Mouse (Mus musculus): ENCODE results near the gene Rpl26. TPM values are rescaled to one million over a fixed set of nuclear protein-coding genes. Genes with fewer than 3 reads are reported as not detected.

The Rpl26 gene
- polyA plus RNA-seq, 1 experiment from 2014 or later: 554 TPM

DNA sequence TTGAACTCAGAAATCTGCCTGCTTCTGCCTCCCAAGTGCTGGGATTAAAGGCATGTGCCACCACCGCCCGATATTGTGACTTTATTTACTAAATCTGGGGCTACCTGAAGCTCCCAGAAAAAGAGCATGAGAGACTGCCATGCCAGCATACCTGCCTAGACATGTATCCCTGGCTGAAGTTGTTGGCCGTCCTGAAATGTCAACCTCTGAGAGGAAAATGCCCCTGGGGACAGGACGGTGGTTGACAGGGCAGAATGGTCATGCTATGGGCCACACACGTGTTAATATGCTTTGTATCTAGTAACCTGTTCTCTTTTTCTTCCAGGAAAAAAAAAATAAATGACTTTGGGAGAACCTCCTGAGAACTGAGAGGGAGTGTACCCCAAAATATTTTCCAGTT is 15.3 kb upstream of the Rpl26 start:
- no peak overlapping the region for H3K27ac ChIP-seq (ENCODE audit: low read length)
- H3K36me3 ChIP-seq (ENCODE audit: control insufficient read depth, insufficient read depth): no peaks in the 10 kb centered on the region
- no peaks in the 10 kb centered on the region for H3K9me3 ChIP-seq (ENCODE audit: control insufficient read depth, low read length)
- H3K9ac ChIP-seq (replicated peaks; ENCODE audit: low read depth, low read length): no peak overlapping the region
- no peak overlapping the region for H3K4me3 ChIP-seq (replicated peaks; ENCODE audit: low read length)
- no peaks in the 10 kb centered on the region for H3K4me1 ChIP-seq (replicated peaks; ENCODE audit: control insufficient read depth, insufficient read depth, low read length)
- ATAC-seq: no peak
- H3K27me3 ChIP-seq (replicated peaks; ENCODE audit: control insufficient read depth, insufficient read depth, low read length): no peaks in the 10 kb centered on the region
- no peak overlapping the region for H3K4me2 ChIP-seq (ENCODE audit: low read length)
- WGBS: 81% methylated on average over 5 of the region's 5 CpGs

GRCm38 (mm10) chr11:68888253-68888652 is 13.1 kb upstream of the Rpl26 start, which contains the start of gene Rnf222:
TSS of gene Rnf222 (plus strand) at chr11:68888553.
- Histone ChIP-seq H3K4me1 (replicated peaks; ENCODE audit: control insufficient read depth, insufficient read depth, low read length) (no peaks in the 10 kb centered on the region), H3K9ac (replicated peaks; ENCODE audit: low read depth, low read length) (no peak within 1 kb of the TSS), H3K9me3 (ENCODE audit: control insufficient read depth, low read length) (no peaks in the 10 kb centered on the region), H3K36me3 (ENCODE audit: control insufficient read depth, insufficient read depth) (no peaks in the 10 kb centered on the region), H3K4me2 (ENCODE audit: low read length) (no peak within 1 kb of the TSS), H3K4me3 (replicated peaks; ENCODE audit: low read length) (no peak within 1 kb of the TSS), H3K27ac (ENCODE audit: low read length) (no peak within 1 kb of the TSS), H3K27me3 (replicated peaks; ENCODE audit: control insufficient read depth, insufficient read depth, low read length) (no peaks in the 10 kb centered on the region)
- WGBS: 36% methylated on average over 6 of the region's 6 CpGs
- ATAC-seq: no peak

- WGBS: 53% methylated on average over 2 of the region's 2 CpGs
- Histone ChIP-seq H3K36me3 (ENCODE audit: control insufficient read depth, insufficient read depth) (no peaks in the 10 kb centered on the region), H3K27ac (ENCODE audit: low read length) (no peak overlapping the region), H3K4me3 (replicated peaks; ENCODE audit: low read length) (no peak overlapping the region), H3K9me3 (ENCODE audit: control insufficient read depth, low read length) (no peaks in the 10 kb centered on the region), H3K4me2 (ENCODE audit: low read length) (no peak overlapping the region), H3K27me3 (replicated peaks; ENCODE audit: control insufficient read depth, insufficient read depth, low read length) (no peaks in the 10 kb centered on the region), H3K4me1 (replicated peaks; ENCODE audit: control insufficient read depth, insufficient read depth, low read length) (no peaks in the 10 kb centered on the region), H3K9ac (replicated peaks; ENCODE audit: low read depth, low read length) (no peak overlapping the region)
- ATAC-seq: no peak
Observed at GRCm38 (mm10) chr11:68888653-68889052, 12.7 kb upstream of the Rpl26 start.

DNA sequence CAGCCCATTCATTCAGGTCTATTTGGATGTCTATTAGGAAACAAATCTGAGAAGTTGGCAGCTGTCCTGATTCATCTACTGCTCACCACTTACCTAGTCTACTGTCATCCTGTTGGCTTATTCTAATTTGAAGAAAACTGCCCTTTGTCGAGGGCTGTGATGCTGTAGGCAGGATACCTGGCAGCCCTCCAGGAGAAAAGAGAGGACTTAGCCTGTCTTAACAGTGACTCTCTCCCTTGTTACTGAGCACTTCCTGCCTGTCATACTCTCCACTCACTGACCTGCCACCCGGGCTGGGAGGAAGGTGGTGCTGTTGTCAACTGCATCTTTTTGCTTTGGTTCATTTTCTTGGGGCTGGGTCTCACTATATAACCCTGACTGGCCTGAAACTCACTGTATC is 10.8 kb upstream of the Rpl26 start:
- H3K4me2 ChIP-seq (ENCODE audit: low read length): no peak overlapping the region
- ATAC-seq: no peak
- no peaks in the 10 kb centered on the region for H3K36me3 ChIP-seq (ENCODE audit: control insufficient read depth, insufficient read depth)
- H3K27me3 ChIP-seq (replicated peaks; ENCODE audit: control insufficient read depth, insufficient read depth, low read length): no peaks in the 10 kb centered on the region
- WGBS: 34% methylated on average over 2 of the region's 2 CpGs
- no peaks in the 10 kb centered on the region for H3K9me3 ChIP-seq (ENCODE audit: control insufficient read depth, low read length)
- H3K27ac ChIP-seq (ENCODE audit: low read length): no peak overlapping the region
- no peak overlapping the region for H3K9ac ChIP-seq (replicated peaks; ENCODE audit: low read depth, low read length)
- no peak overlapping the region for H3K4me3 ChIP-seq (replicated peaks; ENCODE audit: low read length)
- H3K4me1 ChIP-seq (replicated peaks; ENCODE audit: control insufficient read depth, insufficient read depth, low read length): no peaks in the 10 kb centered on the region

DNA sequence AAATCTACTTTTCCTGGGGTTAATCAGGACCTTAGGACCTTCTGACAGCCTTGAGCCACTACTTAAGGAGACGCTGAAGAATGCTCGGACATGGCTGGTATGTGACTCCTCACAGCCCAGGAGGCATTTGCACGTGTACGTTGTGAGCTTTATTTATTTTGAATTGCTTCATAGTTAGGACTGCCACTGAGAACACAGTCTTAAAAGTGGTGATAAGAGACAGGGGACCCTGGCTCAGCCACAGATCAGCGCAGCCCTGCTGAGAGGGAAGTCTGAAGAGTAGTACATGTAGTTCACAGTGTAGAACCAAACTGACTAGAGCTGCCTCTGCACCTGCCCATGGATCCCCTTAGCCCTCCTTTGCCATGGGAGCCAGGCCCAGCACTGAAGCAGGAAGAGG is 9.6 kb upstream of the Rpl26 start:
- Histone ChIP-seq H3K4me3 (replicated peaks; ENCODE audit: low read length) (no peak overlapping the region), H3K27me3 (replicated peaks; ENCODE audit: control insufficient read depth, insufficient read depth, low read length) (no peaks in the 10 kb centered on the region), H3K27ac (ENCODE audit: low read length) (no peak overlapping the region), H3K4me2 (ENCODE audit: low read length) (no peak overlapping the region), H3K9ac (replicated peaks; ENCODE audit: low read depth, low read length) (no peak overlapping the region), H3K9me3 (ENCODE audit: control insufficient read depth, low read length) (no peaks in the 10 kb centered on the region), H3K4me1 (replicated peaks; ENCODE audit: control insufficient read depth, insufficient read depth, low read length) (no peaks in the 10 kb centered on the region), H3K36me3 (ENCODE audit: control insufficient read depth, insufficient read depth) (no peaks in the 10 kb centered on the region)
- 87% methylated on average over 5 of the region's 5 CpGs for whole genome bisulfite sequencing
- ATAC-seq: no peak

- Histone ChIP-seq H3K36me3 (ENCODE audit: control insufficient read depth, insufficient read depth) (no peaks in the 10 kb centered on the region), H3K9ac (replicated peaks; ENCODE audit: low read depth, low read length) (no peak overlapping the region), H3K4me2 (ENCODE audit: low read length) (no peak overlapping the region), H3K27me3 (replicated peaks; ENCODE audit: control insufficient read depth, insufficient read depth, low read length) (no peaks in the 10 kb centered on the region), H3K4me3 (replicated peaks; ENCODE audit: low read length) (no peak overlapping the region), H3K9me3 (ENCODE audit: control insufficient read depth, low read length) (no peaks in the 10 kb centered on the region), H3K27ac (ENCODE audit: low read length) (no peak overlapping the region), H3K4me1 (replicated peaks; ENCODE audit: control insufficient read depth, insufficient read depth, low read length) (no peaks in the 10 kb centered on the region)
- 85% methylated on average over 14 of the region's 15 CpGs for whole genome bisulfite sequencing
- ATAC-seq: no peak
Observed at GRCm38 (mm10) chr11:68892233-68892832, 9.1 kb upstream of the Rpl26 start.

DNA sequence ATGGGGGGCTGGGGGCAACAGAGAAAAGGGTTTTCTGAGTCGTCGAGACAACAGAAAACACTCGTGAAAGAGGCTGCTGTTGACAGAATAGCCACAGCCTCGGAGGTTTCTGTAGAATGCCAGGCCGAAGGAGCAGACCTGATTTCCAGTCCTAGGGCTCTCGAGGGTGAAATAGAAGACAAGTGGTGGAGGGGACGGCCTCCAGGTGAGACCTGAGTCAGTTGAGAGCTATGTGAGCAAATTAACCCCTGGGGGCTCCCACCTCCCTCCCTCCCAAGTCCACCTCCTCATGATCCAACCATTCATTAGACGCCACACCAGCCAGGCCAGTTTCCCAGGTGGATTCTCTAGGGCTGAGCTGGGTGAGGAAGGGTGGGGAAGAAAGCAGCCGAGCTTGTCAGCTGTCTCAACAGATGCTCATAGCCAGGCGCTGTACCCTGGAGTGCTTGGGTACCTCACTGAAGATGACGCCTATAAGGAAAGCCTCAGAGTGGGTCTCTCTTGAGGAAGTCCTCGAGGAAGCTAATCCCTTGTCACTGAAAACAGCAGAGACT is 7.4 kb upstream of the Rpl26 start:
- H3K4me1 ChIP-seq (replicated peaks; ENCODE audit: control insufficient read depth, insufficient read depth, low read length): no peaks in the 10 kb centered on the region
- no peaks in the 10 kb centered on the region for H3K27me3 ChIP-seq (replicated peaks; ENCODE audit: control insufficient read depth, insufficient read depth, low read length)
- ATAC-seq: no peak
- H3K4me3 ChIP-seq (replicated peaks; ENCODE audit: low read length): no peak overlapping the region
- WGBS: 75% methylated on average over 12 of the region's 12 CpGs
- no peaks in the 10 kb centered on the region for H3K36me3 ChIP-seq (ENCODE audit: control insufficient read depth, insufficient read depth)
- no peak overlapping the region for H3K4me2 ChIP-seq (ENCODE audit: low read length)
- H3K27ac ChIP-seq (ENCODE audit: low read length): no peak overlapping the region
- H3K9me3 ChIP-seq (ENCODE audit: control insufficient read depth, low read length): no peaks in the 10 kb centered on the region
- H3K9ac ChIP-seq (replicated peaks; ENCODE audit: low read depth, low read length): no peak overlapping the region

GRCm38 (mm10) chr11:68896247-68896646 is 5.1 kb upstream of the Rpl26 start:
- ATAC-seq: no peak
- H3K4me3 ChIP-seq (replicated peaks; ENCODE audit: low read length): no peak overlapping the region
- H3K9me3 ChIP-seq (ENCODE audit: control insufficient read depth, low read length): no peaks in the 10 kb centered on the region
- H3K27me3 ChIP-seq (replicated peaks; ENCODE audit: control insufficient read depth, insufficient read depth, low read length): no peaks in the 10 kb centered on the region
- H3K27ac ChIP-seq (ENCODE audit: low read length): no peak overlapping the region
- H3K4me1 ChIP-seq (replicated peaks; ENCODE audit: control insufficient read depth, insufficient read depth, low read length): peaks cover 4% of the 10 kb centered on the region; the same call in 1 of the 2 replicates
- WGBS: 96% methylated on average over 5 of the region's 5 CpGs
- no peak overlapping the region for H3K9ac ChIP-seq (replicated peaks; ENCODE audit: low read depth, low read length)
- H3K4me2 ChIP-seq (ENCODE audit: low read length): no peak overlapping the region
- no peaks in the 10 kb centered on the region for H3K36me3 ChIP-seq (ENCODE audit: control insufficient read depth, insufficient read depth)

DNA sequence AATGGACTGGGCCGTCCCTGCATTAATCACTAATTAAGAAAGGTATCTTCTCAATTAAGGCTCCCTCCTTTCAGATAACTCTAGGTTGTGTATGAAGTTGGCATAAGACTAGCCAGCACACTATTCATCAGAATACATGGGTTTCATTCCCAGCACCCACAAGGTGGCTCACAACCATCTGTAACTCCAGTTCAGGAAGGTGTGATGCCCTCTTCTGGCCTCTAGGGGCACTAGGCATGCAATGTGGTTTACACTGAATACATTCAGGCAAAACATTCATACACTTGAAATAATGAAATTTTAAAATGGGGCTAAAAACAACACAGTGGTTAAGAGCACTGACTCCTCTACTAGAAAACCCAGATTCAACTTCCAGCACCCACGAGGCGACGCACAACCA is 4.3 kb upstream of the Rpl26 start:
- 49% methylated on average over 4 of the region's 4 CpGs for WGBS
- Histone ChIP-seq H3K9me3 (ENCODE audit: control insufficient read depth, low read length) (no peaks in the 10 kb centered on the region), H3K4me2 (ENCODE audit: low read length) (no peak overlapping the region), H3K36me3 (ENCODE audit: control insufficient read depth, insufficient read depth) (no peaks in the 10 kb centered on the region), H3K4me3 (replicated peaks; ENCODE audit: low read length) (no peak overlapping the region), H3K4me1 (replicated peaks; ENCODE audit: control insufficient read depth, insufficient read depth, low read length) (peaks cover 4% of the 10 kb centered on the region; the same call in 1 of the 2 replicates), H3K27ac (ENCODE audit: low read length) (no peak overlapping the region), H3K9ac (replicated peaks; ENCODE audit: low read depth, low read length) (no peak overlapping the region), H3K27me3 (replicated peaks; ENCODE audit: control insufficient read depth, insufficient read depth, low read length) (no peaks in the 10 kb centered on the region)
- no peak for ATAC-seq

GRCm38 (mm10) chr11:68897838-68898237 is 3.5 kb upstream of the Rpl26 start:
- H3K4me3 ChIP-seq (replicated peaks; ENCODE audit: low read length): no peak overlapping the region
- no peak overlapping the region for H3K9ac ChIP-seq (replicated peaks; ENCODE audit: low read depth, low read length)
- no peaks in the 10 kb centered on the region for H3K36me3 ChIP-seq (ENCODE audit: control insufficient read depth, insufficient read depth)
- no peaks in the 10 kb centered on the region for H3K9me3 ChIP-seq (ENCODE audit: control insufficient read depth, low read length)
- H3K27ac ChIP-seq (ENCODE audit: low read length): no peak overlapping the region
- H3K4me2 ChIP-seq (ENCODE audit: low read length): no peak overlapping the region
- whole genome bisulfite sequencing: 69% methylated on average over 6 of the region's 6 CpGs
- no peak for ATAC-seq
- peaks cover 10% of the 10 kb centered on the region for H3K4me1 ChIP-seq (replicated peaks; ENCODE audit: control insufficient read depth, insufficient read depth, low read length)
- no peaks in the 10 kb centered on the region for H3K27me3 ChIP-seq (replicated peaks; ENCODE audit: control insufficient read depth, insufficient read depth, low read length)

Measured in forebrain, embryonic 16.5 days (tissue).